Mouse (Mus musculus) liver, adult (tissue): Measurements from ENCODE around the gene Ptpn13.

Experiments
- GATA4 ChIP-seq: IDR thresholded peaks from 2 replicates; pipeline ENCODE4 v1.6.1; 2014; ENCODE audit warnings: mild to moderate bottlenecking, low read length; ENCODE audit not compliant: insufficient replicate concordance

Gene Ptpn13

DNA sequence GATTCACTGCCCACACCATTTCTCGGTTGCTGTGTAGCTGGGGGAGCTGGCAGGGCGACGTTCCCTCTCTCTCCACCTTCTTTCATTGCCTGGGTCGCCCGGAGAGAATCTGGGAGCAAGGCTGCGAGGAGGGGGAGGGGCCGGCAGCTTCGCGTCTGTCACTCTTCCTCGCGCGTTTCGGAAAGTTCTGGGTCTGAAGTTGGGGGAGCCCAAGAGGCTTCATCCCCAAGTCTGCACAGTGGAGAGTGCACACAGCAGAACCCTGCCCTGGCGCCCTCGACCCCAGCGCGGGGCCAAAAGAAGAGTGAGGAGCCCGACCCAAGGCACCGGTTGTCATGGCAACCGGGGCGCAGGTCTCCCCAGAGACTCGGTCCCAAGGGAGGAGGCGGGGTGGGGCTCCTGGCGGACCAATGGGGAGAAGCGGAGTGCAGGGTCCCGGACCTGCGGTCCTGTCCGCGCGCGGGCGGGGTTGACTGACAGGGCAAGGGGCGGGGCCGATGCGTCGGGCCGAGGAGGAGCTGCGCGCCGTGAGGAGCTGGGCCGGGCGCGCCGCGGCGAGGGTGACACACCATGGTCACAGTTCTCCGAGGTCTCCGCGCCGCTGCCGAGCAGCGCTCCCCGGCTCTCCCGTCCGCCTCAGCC is at the start of gene Ptpn13:
Gene Ptpn13 (plus strand): TSS at position 515 of the 642 bp plus-strand sequence.
- TF ChIP-seq GATA4, result no peak

DNA sequence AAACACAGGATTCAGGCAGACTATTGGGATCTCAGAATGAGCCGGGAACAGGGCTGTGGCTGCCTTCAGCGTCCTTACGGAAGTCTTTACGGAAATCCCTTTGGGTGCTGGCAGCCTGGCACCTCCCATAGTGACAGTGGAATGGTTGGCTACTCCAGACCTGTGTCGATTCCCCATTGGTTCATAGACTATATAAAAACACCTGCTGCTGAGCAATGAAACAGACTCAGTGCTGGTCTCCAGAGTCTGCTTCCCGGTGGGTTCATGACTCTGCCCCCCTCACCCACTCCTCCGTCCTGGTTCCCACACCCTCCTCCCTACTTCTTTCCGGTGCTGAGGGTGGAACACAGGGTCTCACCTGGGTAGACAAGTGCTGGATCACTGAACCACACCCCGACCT is 49.8 kb upstream of the Ptpn13 start:
- no peak for TF ChIP-seq GATA4

- TF ChIP-seq GATA4, result no peak
These were observed 48.4 kb upstream of the Ptpn13 start for GRCm38 (mm10) chr5:103376354-103377295.

DNA sequence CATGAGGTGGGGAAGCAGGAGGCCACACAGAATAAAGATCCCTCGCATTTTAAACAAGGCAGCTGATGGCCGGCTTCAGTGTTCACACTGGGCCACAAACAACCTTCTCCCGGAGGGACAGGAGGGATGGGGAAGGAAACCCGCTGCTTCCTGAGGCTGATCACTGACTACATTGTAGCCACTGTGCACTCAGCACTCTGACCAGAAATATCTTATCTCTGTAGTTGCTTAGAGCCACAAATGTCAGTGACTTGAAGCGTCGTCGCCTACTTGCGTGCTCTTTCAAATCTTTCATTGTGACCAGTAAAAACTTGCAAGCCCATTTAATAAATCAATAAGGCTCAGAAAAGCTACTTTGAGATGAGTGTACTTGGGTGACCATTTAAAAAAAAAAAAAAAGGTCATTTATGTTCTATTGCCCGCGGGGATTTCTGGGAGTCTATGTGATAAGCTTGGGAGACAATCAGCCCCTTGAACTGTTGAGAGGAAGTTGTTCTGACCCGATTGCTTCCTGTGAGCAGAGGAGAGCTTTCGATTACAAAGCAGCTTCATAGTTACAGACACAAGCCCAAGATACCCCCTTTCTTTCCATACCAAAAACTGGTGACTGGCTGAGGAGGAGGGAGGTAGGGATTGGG is 47.4 kb upstream of the Ptpn13 start:
- TF ChIP-seq GATA4, result no peak

DNA sequence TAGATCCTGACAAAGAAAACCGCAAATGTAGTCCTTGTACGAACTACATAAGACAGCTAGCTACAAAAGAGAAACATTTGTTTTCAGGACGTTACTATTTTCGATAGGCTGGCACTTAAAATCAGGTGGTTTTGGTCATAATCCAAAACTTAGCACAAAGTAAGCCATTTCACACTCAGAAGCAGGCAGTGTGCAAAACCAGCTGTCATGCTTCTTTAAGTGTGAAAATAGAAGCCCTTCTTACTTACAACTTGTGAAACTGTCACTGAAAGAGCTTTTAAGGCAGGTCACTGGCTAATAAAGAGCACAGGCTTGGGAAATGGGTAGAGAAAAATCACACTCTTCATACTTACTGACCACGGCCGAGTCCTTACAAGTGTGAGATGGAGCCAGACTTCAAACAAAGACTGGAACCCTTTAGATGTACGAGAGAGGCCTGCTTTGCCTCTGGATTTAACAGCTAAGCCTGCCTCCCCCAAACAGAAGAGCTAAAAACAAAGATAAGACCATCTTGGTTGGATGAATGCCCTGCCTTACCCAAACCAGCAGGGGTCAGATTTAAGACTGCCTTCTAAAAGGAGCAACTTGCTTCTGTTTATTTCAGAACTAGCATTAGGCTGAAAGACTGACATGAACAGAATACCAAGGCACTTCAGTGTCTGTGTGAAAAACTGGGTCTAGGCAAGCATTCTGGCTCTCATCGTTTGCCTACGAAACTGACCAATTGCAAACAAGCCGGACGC is 44.0 kb upstream of the Ptpn13 start:
- TF ChIP-seq GATA4, result no peak

DNA sequence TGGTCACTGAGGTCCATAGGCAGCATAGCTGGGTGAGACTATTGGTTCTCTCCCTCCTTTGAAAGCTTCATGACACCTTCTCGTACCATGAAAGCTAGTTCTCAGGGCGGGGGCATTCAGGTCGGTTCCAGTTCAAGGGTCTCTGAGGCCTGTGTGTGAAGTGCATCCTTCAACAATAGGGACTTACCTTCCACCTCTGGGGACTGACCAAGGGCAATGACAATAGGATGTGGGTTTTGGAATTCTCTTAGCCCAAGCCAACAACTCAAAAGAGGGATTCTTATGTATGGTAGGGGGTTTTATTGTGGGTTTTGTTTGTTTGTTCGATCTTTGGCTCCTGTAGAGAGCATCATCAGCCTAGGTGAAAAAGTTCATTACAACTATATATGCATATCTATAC is 42.0 kb upstream of the Ptpn13 start:
- TF ChIP-seq GATA4, result no peak

DNA sequence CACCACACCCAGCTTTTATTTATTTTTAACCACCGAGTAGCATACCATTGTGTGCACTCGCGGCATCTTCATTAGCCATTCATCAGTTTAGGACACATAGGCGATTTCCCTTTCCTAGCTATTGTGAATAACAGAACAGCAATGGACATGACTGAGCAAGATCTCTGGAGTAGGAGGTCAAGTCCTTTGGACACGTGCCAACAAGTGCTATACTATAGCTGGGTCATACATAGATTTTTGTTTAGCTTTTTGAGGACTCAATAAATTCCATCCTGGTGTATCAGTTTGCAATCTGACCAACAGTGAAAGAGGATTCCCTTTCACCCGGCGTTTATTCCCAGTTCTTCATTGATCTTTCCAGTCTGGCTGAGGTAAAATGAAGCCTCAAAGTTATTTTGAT is 41.0 kb upstream of the Ptpn13 start:
- no peak for TF ChIP-seq GATA4

- no peak for TF ChIP-seq GATA4
These were observed 37.4 kb upstream of the Ptpn13 start for GRCm38 (mm10) chr5:103387540-103388026.

GRCm38 (mm10) chr5:103389415-103389814 is 35.6 kb upstream of the Ptpn13 start:
- no peak for TF ChIP-seq GATA4

DNA sequence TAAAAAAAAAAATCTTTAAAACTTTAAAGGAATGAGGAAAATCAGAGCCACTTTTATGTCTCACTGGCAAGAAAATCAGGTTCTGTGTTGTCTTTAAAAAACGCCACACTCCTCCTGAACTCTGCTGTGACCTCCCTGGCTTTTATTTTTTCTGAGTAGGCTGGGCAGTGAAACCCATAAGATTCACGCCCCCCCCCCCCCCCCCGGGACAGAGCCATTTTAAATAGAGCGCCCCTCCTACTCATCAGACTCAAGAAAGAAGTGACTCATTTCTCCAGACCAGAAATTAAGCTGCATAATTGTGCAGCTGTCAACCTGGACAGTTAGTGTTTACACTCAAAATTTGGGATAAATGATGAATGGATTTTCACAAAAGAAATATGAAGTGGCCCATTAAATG is 31.8 kb upstream of the Ptpn13 start:
- TF ChIP-seq GATA4, result no peak

DNA sequence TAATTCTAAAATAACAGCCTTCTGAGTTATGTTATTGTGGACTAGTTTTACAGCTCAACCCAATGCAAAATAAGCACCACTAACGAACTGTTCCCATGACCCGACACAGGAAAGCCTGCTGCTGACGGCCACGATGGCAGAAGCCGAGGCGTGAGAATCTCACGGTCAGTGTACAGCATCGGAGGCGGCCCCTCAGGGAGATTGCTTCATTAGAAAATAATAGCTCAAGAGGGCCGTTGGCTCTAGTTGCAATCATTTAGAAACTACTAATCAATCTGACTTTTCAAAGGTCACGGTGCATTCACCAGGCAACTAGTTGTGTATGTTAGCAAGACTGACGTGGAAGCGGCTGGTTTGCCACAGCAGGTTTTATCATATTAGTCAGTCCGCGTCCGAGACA is 31.2 kb upstream of the Ptpn13 start:
- TF ChIP-seq GATA4, result no peak

GRCm38 (mm10) chr5:103395683-103396082 is 29.3 kb upstream of the Ptpn13 start:
- no peak for TF ChIP-seq GATA4

GRCm38 (mm10) chr5:103397429-103397828 is 27.6 kb upstream of the Ptpn13 start:
- no peak for TF ChIP-seq GATA4

DNA sequence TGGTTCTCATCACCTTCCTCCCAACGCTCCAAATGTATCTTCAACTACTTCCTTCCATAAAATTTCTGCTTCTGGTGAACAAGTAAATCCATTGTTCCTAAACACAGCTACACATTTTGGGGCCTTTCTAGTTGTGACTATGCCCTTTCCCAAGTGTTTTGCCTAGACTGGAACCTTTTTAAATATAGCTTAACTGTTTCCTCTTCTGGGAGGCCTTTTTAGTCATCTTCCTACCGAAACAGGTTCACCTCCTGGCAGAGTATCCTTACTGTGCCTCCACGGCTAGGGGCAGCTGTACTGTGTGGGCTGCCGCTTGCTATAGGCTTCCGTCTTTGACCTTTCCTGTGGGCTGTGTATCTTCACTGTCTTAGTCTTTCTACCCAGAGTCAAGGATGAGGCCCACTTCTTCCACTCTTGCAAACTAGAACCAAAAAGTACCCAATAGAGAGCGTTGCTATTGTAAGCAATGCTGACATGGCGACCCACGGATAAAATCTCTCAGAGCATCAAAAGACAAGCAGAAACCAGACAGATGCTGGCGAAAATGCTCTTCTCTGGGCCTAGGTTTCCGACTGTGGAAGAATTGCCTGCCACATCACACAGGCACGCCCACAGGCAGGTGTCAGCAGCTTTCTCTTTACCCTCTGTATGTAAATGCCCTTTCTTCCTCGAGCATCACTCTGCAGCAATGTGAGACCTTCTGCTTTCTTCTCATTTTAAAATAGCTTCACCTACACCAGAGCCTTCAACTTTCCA is 20.6 kb upstream of the Ptpn13 start:
- no peak for TF ChIP-seq GATA4
